Mouse (Mus musculus): ENCODE data around the gene Tenm4. TPM values are rescaled to one million over a fixed set of nuclear protein-coding genes. Genes with fewer than 3 reads are reported as not detected.

Tenm4 gene
- polyA plus RNA-seq, 1 experiment from 2014 or later = 49.9 TPM

- Histone ChIP-seq H3K4me3 (no peak overlapping the region), H3K4me1 (no peaks in the 10 kb centered on the region), H3K27ac (no peak overlapping the region), H3K9me3 (0 out of 2 replicates have a peak, but pooled peaks cover 4% of the 10 kb centered on the region), H3K4me2 (replicated peaks) (no peak overlapping the region), H3K9ac (no peak overlapping the region), H3K27me3 (no peaks in the 10 kb centered on the region), H3K36me3 (0 out of 2 replicates have a peak, but pooled peaks cover 3% of the 10 kb centered on the region)
- no peak for ATAC-seq (ENCODE audit: low FRiP score, low read depth)
- 73% methylated on average over 1 of the region's 1 CpGs for WGBS
These were observed 462.0 kb downstream of the Tenm4 start for GRCm38 (mm10) chr7:96633008-96633407.

GRCm38 (mm10) chr7:96635830-96636440 is 464.9 kb downstream of the Tenm4 start:
- Histone ChIP-seq H3K4me2 (replicated peaks) (no peak overlapping the region), H3K36me3 (0 out of 2 replicates have a peak, but pooled peaks cover 3% of the 10 kb centered on the region), H3K9me3 (0 out of 2 replicates have a peak, but pooled peaks cover 4% of the 10 kb centered on the region), H3K27me3 (no peaks in the 10 kb centered on the region), H3K4me1 (no peaks in the 10 kb centered on the region; the same call in 1 of the 2 replicates), H3K27ac (no peak overlapping the region), H3K4me3 (no peak overlapping the region), H3K9ac (no peak overlapping the region)
- no peak for ATAC-seq (ENCODE audit: low FRiP score, low read depth)
- 64% methylated on average over 7 of the region's 7 CpGs for WGBS

- Histone ChIP-seq H3K9me3 (no peaks in the 10 kb centered on the region), H3K36me3 (no peaks in the 10 kb centered on the region), H3K9ac (peak overlapping the region; percentile 53; the same call in 1 of the 2 replicates), H3K27ac (peak overlapping the region; percentile 61), H3K4me1 (peaks cover 57% of the 10 kb centered on the region), H3K4me2 (replicated peaks) (peak overlapping the region; percentile 75), H3K27me3 (peaks cover 25% of the 10 kb centered on the region; the same call in 1 of the 2 replicates), H3K4me3 (peak overlapping the region; percentile 47)
- under 1% methylated on average over 27 of the region's 27 CpGs for WGBS
- ATAC-seq (ENCODE audit: low FRiP score, low read depth) = peak; percentile 92
These were observed 472.6 kb downstream of the Tenm4 start for GRCm38 (mm10) chr7:96643461-96644204.

- Histone ChIP-seq H3K9ac (peak overlapping the region; percentile 53; the same call in 1 of the 2 replicates), H3K4me1 (peaks cover 63% of the 10 kb centered on the region), H3K4me3 (peak overlapping the region; percentile 47), H3K27ac (no peak overlapping the region; the same call in 1 of the 2 replicates), H3K4me2 (replicated peaks) (peak overlapping the region; percentile 75), H3K36me3 (no peaks in the 10 kb centered on the region), H3K9me3 (no peaks in the 10 kb centered on the region), H3K27me3 (peaks cover 27% of the 10 kb centered on the region; the same call in 1 of the 2 replicates)
- peak; percentile 43; the same call in 1 of the 2 replicates for ATAC-seq (ENCODE audit: low FRiP score, low read depth)
- 10% methylated on average over 7 of the region's 7 CpGs for WGBS
These were observed 473.1 kb downstream of the Tenm4 start for GRCm38 (mm10) chr7:96644205-96644531.

GRCm38 (mm10) chr7:96647657-96648056 is 476.6 kb downstream of the Tenm4 start:
- Histone ChIP-seq H3K4me1 (peaks cover 96% of the 10 kb centered on the region), H3K9me3 (no peaks in the 10 kb centered on the region), H3K27ac (no peak overlapping the region), H3K9ac (no peak overlapping the region), H3K4me3 (no peak overlapping the region), H3K36me3 (no peaks in the 10 kb centered on the region), H3K27me3 (peaks cover 26% of the 10 kb centered on the region; the same call in 1 of the 2 replicates), H3K4me2 (replicated peaks) (peak overlapping the region; percentile 40)
- no peak for ATAC-seq (ENCODE audit: low FRiP score, low read depth)
- 36% methylated on average over 4 of the region's 4 CpGs for WGBS

GRCm38 (mm10) chr7:96648606-96649005 is 477.6 kb downstream of the Tenm4 start:
- ATAC-seq (ENCODE audit: low FRiP score, low read depth) = no peak
- no peaks in the 10 kb centered on the region for H3K36me3 ChIP-seq
- WGBS = 50% methylated on average over 2 of the region's 2 CpGs
- no peak overlapping the region for H3K9ac ChIP-seq
- peaks cover 95% of the 10 kb centered on the region for H3K4me1 ChIP-seq
- no peak overlapping the region for H3K4me3 ChIP-seq
- no peak overlapping the region for H3K4me2 ChIP-seq (replicated peaks)
- H3K9me3 ChIP-seq = no peaks in the 10 kb centered on the region
- H3K27ac ChIP-seq = no peak overlapping the region
- H3K27me3 ChIP-seq = peaks cover 26% of the 10 kb centered on the region; the same call in 1 of the 2 replicates

GRCm38 (mm10) chr7:96649171-96649570 is 478.1 kb downstream of the Tenm4 start:
- ATAC-seq (ENCODE audit: low FRiP score, low read depth) = no peak

GRCm38 (mm10) chr7:96650435-96650834 is 479.4 kb downstream of the Tenm4 start:
- Histone ChIP-seq H3K4me1 (peaks cover 90% of the 10 kb centered on the region), H3K4me2 (replicated peaks) (no peak overlapping the region), H3K36me3 (no peaks in the 10 kb centered on the region), H3K9ac (no peak overlapping the region), H3K9me3 (no peaks in the 10 kb centered on the region), H3K27me3 (peaks cover 28% of the 10 kb centered on the region), H3K4me3 (no peak overlapping the region), H3K27ac (peak overlapping the region; percentile 39; the same call in 1 of the 2 replicates)
- 11% methylated on average over 2 of the region's 2 CpGs for WGBS
- ATAC-seq (ENCODE audit: low FRiP score, low read depth) = no peak

More at GRCm38 (mm10) chr7:96649171-96649570, 478.1 kb downstream of the Tenm4 start:
- H3K27ac ChIP-seq = no peak overlapping the region
- no peak overlapping the region for H3K4me3 ChIP-seq
- no peaks in the 10 kb centered on the region for H3K9me3 ChIP-seq
- H3K4me1 ChIP-seq = peaks cover 95% of the 10 kb centered on the region
- H3K27me3 ChIP-seq = peaks cover 28% of the 10 kb centered on the region
- 74% methylated on average over 7 of the region's 7 CpGs for WGBS
- H3K4me2 ChIP-seq (replicated peaks) = no peak overlapping the region
- no peak overlapping the region for H3K9ac ChIP-seq
- H3K36me3 ChIP-seq = no peaks in the 10 kb centered on the region

GRCm38 (mm10) chr7:96651055-96651454 is 480.0 kb downstream of the Tenm4 start:
- no peaks in the 10 kb centered on the region for H3K36me3 ChIP-seq
- H3K27me3 ChIP-seq = peaks cover 21% of the 10 kb centered on the region
- WGBS = 27% methylated on average over 6 of the region's 6 CpGs
- peak overlapping the region; percentile 55; the same call in 1 of the 2 replicates for H3K27ac ChIP-seq
- H3K4me1 ChIP-seq = peaks cover 89% of the 10 kb centered on the region
- H3K4me2 ChIP-seq (replicated peaks) = peak overlapping the region; percentile 16; the same call in 1 of the 2 replicates
- no peak for ATAC-seq (ENCODE audit: low FRiP score, low read depth)
- H3K9ac ChIP-seq = no peak overlapping the region
- H3K9me3 ChIP-seq = no peaks in the 10 kb centered on the region
- no peak overlapping the region for H3K4me3 ChIP-seq

GRCm38 (mm10) chr7:96651626-96652341 is 480.7 kb downstream of the Tenm4 start:
- ATAC-seq (ENCODE audit: low FRiP score, low read depth) = peak; percentile 35; the same call in 1 of the 2 replicates
- H3K9me3 ChIP-seq = no peaks in the 10 kb centered on the region
- peak overlapping the region; percentile 16 for H3K4me2 ChIP-seq (replicated peaks)
- H3K9ac ChIP-seq = no peak overlapping the region
- peak overlapping the region; percentile 55 for H3K27ac ChIP-seq
- peaks cover 90% of the 10 kb centered on the region for H3K4me1 ChIP-seq
- peaks cover 16% of the 10 kb centered on the region for H3K27me3 ChIP-seq
- H3K36me3 ChIP-seq = no peaks in the 10 kb centered on the region
- H3K4me3 ChIP-seq = no peak overlapping the region
- 14% methylated on average over 6 of the region's 6 CpGs for WGBS

GRCm38 (mm10) chr7:96652844-96653243 is 481.8 kb downstream of the Tenm4 start:
- Histone ChIP-seq H3K4me3 (no peak overlapping the region), H3K9ac (peak overlapping the region; percentile 25; the same call in 1 of the 2 replicates), H3K27me3 (peaks cover 15% of the 10 kb centered on the region), H3K9me3 (no peaks in the 10 kb centered on the region), H3K27ac (no peak overlapping the region), H3K36me3 (no peaks in the 10 kb centered on the region), H3K4me1 (peaks cover 92% of the 10 kb centered on the region), H3K4me2 (replicated peaks) (0 out of 2 replicates have a peak overlapping the region, but pooled peaks have one; percentile 7)
- ATAC-seq (ENCODE audit: low FRiP score, low read depth) = no peak
- WGBS = 10% methylated on average over 3 of the region's 3 CpGs

All from limb, embryonic 13.5 days (tissue).